Mouse (Mus musculus): ENCODE results near the gene Erfe.

The Erfe gene

DNA sequence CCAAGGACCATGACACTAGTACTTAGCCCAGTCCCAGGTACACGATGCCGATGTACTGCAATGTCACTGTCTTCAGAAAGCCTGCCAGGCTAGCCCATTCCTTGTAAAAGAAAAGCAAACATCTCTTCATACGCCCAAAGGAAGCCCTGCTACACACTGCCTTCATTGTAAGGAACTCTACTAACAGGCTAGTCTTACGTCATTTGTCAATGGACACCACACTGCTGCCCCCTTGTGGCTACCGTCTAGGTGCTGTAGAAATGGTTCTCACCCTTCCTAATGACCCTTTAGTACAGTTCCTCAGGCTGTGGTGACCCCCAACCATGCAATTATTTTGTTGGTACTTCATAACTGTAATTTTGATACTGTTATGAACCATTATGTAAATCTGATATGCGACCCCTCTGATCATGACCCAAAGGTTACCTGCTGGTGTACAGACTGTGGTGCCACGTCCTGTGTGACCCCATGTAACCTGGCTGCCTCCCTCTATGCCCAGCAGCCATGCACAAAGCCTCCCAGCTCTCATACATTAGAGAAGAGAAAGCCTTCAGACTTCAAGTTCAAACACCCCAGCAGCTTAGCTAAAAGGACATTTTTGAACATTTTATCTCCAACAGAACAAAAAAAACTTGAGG, 14.3 kb downstream of the Erfe start:
- peak; percentile 75 for DNase-seq

DNA sequence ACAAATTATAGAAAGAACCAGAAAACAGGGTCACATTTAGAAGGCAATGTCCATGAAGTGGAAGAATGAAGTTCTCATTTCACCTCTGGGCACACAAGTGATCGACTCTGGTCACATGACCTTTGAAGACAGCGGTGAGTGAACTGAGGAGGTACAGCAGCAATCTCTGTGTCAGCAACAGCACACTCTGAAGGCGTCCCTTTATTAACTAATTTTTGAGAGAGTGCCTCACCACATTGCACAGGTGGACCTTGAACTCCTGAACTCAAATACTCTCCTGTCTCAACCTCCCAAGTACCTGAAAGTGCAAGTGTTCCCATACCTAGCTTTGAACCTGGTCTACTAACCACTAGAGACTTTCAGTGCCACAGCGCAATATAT, 14.9 kb downstream of the Erfe start:
- DNase-seq, result no peak

DNA sequence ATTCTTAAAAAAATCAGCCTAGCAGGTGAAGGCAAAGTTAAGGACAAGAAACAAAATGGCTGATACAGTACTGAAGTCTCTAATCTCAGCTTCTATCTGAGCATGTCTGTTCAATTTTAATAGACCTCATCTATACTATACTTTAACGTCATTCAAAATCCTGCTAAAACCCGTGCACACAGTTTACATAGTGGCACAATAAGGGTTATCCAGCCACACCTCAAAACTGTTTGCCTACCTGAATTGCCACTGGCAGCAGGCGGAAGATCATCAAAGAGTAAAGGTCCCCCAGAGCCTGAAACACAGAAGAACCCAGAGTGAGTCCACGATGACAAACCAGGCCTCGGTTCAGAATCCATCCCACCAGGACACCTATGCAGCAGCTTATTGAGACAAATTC, 24.1 kb downstream of the Erfe start:
- DNase-seq, result no peak

DNA sequence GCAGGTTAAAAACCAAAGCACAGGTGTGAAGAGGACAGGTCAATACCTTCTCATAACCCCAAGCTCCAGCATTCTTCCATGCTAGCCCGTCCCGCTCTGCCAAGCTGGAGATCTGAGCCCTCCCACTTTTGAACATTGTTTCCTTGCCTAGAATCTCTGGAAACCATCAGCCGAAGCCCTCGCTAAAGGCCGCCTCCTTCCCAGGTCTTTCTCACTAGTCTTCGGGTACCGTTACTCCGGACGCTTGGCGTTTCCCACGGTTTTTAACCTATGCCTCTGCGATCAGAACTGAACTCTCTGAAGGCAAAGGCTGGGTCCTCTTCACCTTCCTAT, 31.7 kb downstream of the Erfe start:
- peak; percentile 27 for DNase-seq

DNA sequence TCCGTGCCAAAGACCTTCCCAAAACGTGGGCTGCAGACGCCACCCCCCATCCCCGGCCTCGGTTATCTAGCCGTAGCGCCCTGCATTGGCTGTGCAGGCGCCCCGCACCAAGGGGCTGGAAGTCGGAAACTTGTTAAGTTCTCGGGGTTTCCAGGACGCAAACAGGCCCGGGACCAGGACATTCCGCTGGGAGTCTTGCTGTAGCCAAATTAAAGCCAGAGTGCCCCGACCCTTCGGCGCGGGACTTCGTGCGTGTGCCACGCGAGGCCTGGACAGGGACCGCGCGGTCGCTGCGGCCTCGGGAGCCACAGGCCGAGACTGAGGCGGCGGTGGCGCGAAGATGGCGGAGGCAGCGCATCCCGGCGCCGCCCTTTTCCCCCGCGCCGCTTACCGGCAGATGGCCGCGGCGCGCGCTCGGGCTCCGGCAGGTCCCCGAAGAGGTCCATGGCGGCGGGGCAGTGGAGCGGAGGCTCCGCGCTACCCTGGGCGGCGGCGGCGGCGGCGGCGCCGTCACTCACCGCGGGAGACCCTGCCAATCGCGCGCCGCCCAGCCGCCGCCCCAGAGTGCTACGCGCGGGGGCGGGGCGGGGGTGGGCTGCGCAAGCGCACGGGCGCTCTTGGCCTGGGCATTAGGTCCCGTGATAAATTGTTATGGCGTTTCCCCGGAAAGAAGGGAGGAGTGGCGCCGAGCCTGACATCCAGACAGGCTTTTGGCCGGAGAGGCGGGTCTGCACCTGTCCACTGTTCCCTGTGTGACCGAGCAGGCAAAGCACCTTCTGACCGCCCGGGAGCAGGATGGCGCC, 32.2 kb downstream of the Erfe start, which contains the start of gene Ilkap:
Ilkap (minus strand) TSS at position 556 of the 803 bp plus-strand sequence.
- peak; percentile 90 for DNase-seq

DNA sequence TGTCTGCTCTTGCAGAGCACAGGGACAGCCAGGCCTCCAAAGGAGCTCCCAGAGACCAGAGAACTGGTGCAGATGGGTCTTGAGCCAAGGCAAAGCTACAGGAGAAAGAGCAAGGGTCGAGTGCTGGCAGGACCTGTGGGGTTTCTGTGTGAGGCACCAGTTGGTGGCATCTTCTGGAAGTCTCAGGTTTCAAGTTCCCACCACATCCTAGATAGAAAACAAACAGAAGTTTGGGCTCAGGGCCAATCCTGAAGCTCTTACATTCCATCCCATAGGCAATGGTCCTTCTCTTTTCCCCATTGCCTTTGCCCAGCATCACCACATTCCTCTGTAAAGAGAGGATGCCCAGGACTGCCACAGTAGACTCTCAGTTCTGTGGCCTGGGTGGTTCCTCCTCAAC, 38.7 kb downstream of the Erfe start:
- no peak for DNase-seq

DNA sequence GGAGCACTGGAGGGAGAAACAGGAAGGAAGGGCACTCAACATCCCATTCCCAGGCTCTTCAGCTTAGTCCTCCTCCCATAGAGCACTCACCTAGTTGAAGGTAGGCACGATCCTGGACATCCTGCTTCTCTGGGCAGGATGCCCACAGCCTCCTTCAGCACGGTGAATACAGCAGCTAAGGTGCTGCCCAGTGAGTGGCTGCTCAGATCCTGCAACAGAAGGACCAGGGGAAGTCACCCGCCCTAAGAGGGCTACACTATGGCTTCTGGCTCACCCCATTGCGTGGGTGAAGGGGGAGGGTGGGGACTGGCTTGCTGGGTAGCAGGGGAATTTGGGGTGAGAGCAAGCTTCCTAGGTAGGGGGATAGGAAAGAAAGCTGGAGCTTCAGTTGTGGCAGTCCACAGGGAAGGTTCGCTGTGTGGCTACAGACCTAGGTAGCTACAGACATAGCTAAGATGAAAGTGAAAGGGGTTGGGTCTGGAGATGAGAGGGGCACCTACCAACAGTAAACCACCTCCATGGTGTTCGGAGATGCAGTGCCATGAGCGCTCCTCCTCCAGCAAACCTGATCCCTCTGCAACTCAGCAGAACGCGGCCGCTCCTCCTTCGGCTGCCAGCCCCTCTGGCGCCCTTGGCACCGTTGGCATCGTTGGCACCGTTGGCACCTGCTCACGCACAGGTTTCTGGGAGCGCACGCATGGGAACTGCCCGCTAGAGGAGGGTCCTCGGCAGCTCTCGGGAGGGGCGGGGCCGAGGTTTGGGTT, 39.4 kb downstream of the Erfe start:
- DNase-seq, result no peak

DNA sequence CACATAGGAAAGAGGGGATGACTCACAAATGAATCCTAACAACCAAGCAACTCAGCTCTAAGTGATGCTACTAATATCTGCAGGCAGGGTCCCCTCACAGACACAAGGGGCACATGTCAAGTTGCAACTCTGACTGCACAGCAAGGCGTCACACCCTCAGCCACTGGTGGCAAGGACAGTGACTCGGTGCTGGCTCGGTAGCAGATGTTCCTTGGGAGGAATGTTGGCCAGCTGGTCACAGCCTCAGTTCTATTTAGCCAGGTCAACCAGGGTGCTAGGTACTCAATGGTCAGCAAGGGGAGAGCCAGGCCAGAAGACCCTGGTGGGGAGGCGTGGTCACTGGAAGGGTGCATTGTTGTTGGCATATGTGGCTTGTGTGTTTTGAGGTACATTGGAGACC, 41.6 kb downstream of the Erfe start:
- no peak for DNase-seq

DNA sequence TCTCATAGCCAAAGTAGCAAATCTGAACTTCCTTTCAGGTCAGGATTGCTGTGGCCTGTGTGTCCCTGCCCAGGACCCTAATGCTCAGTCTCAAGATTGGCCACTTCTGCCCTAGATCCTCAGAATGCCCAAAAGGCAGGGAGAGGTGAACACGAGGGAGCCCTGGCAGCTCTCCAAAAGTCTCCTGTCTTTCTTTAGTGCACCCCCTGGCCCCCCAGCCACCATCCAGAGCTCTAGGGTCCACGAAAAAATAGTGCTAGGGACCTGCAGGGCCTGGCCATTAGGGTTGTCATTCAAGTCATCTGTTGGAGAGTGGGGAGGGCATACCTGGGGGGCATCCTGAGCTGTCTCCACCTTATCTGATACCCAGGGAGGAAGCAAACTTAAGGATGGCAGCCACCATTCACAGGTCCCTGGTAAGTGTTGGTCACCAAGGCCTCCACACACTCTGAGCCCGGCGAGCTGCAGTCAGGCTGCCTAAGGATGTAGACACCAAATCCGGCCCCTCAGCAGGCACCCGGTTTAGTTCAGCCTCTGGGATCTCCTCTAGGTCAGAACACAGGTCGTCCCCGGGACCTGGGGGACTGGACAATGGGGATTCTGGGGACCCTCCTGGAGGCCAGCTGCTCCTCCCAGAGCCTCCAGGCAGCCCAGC, 45.5 kb downstream of the Erfe start:
- DNase-seq, result no peak

DNA sequence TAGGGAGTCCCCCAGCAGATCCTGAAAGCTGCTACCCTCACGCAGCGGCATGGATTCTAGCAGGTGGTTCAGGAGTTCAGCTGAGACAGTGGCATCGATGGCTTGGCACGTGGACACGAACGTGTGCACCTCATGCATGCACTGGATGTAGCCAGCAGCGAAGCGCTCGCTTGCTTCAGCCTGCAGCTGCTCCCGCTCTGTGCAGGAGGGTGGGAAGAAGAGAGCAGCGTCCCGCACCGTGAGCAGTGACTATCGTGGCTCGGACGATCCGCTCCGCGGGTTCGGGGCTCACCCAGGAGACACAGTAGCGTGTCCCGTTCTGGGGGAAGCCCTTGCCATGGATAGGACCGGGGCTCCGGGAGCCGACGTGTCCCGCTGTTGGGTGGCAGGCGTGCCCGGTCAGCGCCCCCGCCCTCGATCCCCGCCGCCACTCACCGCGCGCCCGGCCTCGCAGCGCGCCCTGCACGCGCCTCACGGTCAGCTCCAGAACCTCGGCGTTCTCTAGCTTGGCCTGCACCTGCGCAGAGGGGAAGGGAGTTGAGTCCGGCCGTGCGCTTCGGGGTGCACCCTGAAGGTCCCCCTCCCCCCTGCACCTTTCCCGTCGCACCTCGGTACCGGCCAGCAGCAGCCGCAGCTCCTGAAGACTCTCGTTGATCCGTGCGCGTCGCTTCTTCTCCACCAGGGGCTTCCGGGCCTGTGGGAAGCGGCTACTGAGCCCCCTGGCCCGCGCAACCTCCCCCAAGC, 46.2 kb downstream of the Erfe start:
- DNase-seq, result peak; percentile 51

DNA sequence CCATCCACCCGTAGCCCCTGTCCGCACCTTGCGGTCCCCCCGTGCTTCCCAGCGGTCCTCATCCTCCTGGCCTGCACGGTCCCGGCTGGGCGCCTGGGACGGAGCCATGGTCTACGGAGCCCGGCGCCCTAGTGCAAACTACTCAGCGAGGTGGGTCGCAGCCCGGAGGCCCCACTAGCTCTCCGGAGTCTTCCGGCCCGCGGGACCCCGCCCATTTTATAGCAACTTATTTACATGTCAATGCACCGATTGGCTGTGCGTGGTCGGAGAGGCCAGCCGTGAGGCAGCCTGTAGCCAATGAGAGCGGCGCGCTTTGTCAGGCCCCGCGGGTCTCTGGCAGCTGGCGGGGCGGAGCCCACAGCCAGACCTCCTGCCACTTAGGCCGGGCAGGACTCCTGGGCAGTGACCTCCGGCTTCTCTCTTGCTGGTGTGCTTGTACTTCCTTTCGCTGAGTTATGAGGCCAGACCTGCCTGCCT, 46.8 kb downstream of the Erfe start:
- DNase-seq, result peak; percentile 98

DNA sequence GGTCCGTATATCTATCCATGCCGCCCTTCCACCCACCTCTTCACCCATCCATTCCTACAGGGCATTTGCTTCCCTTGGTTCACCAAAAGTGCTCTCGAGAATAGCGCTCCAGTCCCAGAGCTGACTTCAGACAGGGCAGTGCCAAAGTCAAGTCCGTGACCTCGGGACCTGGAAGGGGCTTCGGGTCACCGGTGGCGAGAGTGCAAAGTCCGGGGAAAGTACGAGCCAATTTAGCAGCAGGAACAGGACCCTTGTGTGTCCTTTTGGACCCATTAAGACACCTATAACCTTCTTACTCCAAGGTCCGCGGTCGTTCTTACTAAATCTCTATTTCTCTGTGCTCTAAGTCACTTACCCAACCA, 47.3 kb downstream of the Erfe start:
- peak; percentile 72 for DNase-seq

DNA sequence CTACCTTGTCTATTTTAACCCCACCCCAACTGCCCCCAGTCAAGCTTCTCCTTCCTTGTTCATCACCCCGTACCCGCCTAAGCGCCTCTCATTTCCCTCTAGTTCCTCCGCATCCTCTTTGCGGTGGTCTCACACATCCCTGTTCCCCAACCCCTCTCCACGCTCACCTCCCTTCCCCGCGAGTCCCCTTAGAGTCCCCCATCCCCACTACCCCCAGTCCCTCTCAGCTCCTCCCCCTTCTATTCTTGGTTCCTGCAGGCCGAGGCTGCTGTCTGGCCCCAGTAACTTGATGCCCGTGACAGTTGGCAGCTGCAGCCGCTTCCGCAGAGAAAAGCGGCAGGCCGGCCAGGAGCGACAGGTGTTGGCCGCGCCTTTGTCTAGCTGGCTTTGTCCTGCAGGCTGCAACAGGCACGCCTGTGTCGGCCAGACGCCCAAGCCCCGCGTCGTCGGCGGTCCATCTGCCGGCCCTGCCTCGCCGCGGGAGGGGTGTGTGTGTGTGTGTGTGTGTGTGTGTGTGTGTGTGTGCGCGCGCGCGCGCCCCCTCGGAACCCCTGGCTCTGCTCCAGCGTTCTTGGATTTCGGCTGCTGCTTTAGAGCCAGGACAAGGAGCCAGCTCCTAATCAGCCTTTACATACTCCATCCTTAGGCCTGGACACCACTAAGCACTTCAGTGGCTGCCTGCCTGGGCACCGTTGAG, 47.8 kb downstream of the Erfe start, which contains the start of gene Hes6:
Hes6 (minus strand) TSS at position 141 of the 697 bp plus-strand sequence.
- DNase-seq, result peak; percentile 88

DNA sequence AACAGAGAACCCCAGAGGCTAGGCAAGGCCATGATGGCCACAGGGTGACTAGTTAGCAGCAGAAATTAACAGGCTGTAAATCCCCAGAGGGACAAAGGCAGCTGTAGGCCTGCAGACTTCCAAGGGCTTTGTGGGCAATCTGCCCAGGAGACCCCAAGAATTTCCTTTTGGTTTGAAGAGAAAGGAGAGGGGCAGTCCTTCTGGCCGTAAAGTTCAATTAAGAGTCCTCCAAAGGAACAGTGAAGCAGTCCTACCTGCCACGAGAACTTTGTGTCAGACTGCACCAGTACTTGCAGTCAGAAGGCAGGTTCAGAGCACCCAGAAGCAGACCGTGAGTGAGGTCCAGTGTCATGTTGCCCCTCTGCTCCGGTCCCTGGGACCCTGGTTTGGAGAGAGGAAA, 48.7 kb downstream of the Erfe start:
- DNase-seq, result peak; percentile 42

DNA sequence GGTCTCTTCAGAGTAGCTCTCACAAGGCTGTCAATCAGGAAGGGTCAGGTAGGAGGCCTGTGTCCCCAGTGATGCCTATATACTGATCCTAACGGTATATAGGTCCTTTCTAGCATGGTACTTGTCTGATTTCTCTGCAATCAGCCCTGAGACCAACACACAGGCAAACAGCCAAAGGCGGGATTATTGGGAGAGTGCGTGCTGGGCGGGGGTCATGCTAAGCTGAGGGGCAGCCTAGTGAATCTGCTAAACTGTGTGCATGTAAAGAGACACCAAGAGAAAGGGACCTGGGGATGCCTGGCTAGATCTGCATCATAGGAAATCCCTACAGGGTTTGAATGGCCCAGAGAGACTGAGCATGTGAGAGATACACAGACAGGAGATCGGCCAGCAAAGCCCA, 49.1 kb downstream of the Erfe start:
- no peak for DNase-seq

DNA sequence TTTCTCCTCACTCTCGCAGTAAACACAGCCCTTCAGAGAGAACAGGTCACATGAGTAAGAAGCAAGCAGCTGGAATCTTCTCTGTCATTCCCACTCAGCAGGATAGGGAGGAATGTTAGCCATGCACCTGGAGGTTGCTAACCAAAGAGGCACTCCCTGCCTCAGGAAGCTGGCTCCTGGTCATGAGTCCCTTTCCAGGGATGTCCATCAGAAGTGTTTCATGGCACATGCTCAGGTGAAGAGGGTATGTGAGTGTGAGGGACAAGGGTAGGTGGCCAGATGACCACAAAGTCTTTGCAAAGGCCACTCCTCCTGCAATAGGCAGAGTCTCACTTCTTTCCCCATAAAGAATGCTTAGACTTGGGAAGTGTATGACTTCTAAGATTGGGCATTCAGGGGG, 51.8 kb downstream of the Erfe start:
- DNase-seq, result no peak

DNA sequence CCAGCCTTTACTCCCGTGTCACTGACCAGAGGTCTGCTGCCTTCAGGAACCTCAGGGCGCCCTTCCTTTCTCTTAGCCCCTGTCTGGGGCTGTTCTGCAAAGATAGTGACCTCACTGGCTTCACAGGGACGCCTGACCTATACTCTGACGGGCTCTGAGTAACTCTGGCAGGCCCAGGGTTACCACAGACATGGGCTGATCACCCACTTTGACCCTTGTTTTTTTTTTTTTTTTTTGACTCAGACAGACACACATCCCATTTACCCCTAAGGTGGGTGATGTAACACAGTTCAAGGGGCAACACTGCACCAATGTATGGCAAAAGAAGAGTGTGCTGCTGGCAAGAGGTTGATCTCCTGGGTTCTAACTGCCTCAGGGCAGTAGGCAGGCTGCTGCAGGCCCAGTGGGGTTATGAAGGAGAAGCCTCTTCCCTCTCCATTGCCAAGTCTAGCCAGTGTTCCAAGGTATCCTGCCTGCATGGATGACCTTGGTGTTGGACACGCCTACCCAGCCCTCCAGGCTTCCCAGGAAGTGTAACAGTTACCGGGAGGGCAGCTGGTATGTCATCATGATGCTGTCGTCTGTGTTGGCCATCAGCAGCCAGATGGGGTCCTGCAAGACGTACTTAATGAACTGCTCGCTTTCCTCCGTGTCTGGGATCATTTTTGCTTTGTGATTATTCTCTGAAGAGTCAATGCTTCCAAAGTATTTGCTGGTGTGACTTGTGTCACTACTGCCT, 53.8 kb downstream of the Erfe start:
- no peak for DNase-seq

DNA sequence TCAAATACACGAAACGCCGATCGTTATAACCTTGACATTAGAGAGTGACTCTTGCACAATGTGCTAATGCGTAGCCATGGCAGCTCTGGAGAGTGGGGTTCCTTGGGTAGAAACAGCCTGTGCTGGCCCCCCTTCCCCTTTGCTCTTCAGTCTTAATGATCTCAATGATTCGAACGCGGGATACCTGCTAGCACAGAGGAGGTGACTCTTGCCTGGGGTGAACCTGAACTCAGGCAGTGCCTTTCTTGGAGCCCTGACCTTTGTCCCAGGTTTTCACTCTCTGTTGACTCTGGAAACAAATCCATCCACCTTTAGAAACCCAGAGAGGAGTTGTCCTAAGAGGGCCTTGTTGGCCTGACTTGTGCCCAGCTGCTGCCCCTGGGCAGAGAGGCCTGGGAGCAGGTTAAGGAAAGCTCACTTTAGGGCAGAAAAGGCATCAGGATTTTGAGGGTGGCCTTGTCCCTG, 54.4 kb downstream of the Erfe start:
- no peak for DNase-seq

Measured in kidney, postnatal 14 days (tissue).